Mouse (Mus musculus): Measurements from ENCODE around the gene Atp2b2. TPM values are rescaled to one million over a fixed set of nuclear protein-coding genes. Genes with fewer than 3 reads are reported as not detected.

The Atp2b2 gene
- polyA plus RNA-seq, 2 experiments, result 0.55 to 0.91 TPM

GRCm38 (mm10) chr6:113847092-113847491, 195.3 kb downstream of the Atp2b2 start:
- Histone ChIP-seq H3K4me1 (replicated peaks; ENCODE audit: control insufficient read depth in 2 of 2, insufficient read depth in 2 of 2, low read length in 1 of 2) (no peaks in the 10 kb centered on the region), H3K36me3 (replicated peaks; ENCODE audit: control insufficient read depth, insufficient read depth, low read depth) (no peaks in the 10 kb centered on the region), H3K9ac (replicated peaks) (no peak overlapping the region), H3K4me3 (ENCODE audit: insufficient read depth in 1 of 2, low read depth in 2 of 2, low read length in 2 of 2) (no peak overlapping the region), H3K9me3 (ENCODE audit: control insufficient read depth, low read length) (no peaks in the 10 kb centered on the region), H3K4me2 (ENCODE audit: low read depth) (no peak overlapping the region), H3K27ac (no peak overlapping the region), H3K27me3 (ENCODE audit: control insufficient read depth, insufficient read depth, low read length) (no peaks in the 10 kb centered on the region)
- TF ChIP-seq EP300 (IDR thresholded peaks at IDR 0.05; ENCODE audit: low read depth), result no peak
- TF ChIP-seq CTCF (IDR thresholded peaks at IDR 0.05; ENCODE audit: low read depth), result no peak
- DNase-seq (ENCODE audit: low read depth in 3 of 3, low spot score in 3 of 3) (no peak), ATAC-seq (ENCODE audit: insufficient read depth) (no peak)
- 58% methylated on average over 2 of the region's 2 CpGs for WGBS (ENCODE audit: insufficient replicate concordance)

GRCm38 (mm10) chr6:113843248-113843647, 199.2 kb downstream of the Atp2b2 start:
- no peak for ATAC-seq (ENCODE audit: insufficient read depth)
- DNase-seq (ENCODE audit: low read depth in 3 of 3, low spot score in 3 of 3), result no peak
- H3K4me2 ChIP-seq (ENCODE audit: low read depth), result no peak overlapping the region
- no peaks in the 10 kb centered on the region for H3K36me3 ChIP-seq (replicated peaks; ENCODE audit: control insufficient read depth, insufficient read depth, low read depth)
- 10% methylated on average over 3 of the region's 3 CpGs for WGBS (ENCODE audit: insufficient replicate concordance)
- H3K27ac ChIP-seq, result no peak overlapping the region
- no peak overlapping the region for H3K9ac ChIP-seq (replicated peaks)
- H3K9me3 ChIP-seq (ENCODE audit: control insufficient read depth, low read length), result no peaks in the 10 kb centered on the region
- H3K4me1 ChIP-seq (replicated peaks; ENCODE audit: control insufficient read depth in 2 of 2, insufficient read depth in 2 of 2, low read length in 1 of 2), result no peaks in the 10 kb centered on the region
- H3K27me3 ChIP-seq (ENCODE audit: control insufficient read depth, insufficient read depth, low read length), result no peaks in the 10 kb centered on the region
- TF ChIP-seq EP300 (IDR thresholded peaks at IDR 0.05; ENCODE audit: low read depth), result no peak
- no peak for TF ChIP-seq CTCF (IDR thresholded peaks at IDR 0.05; ENCODE audit: low read depth)
- no peak overlapping the region for H3K4me3 ChIP-seq (ENCODE audit: insufficient read depth in 1 of 2, low read depth in 2 of 2, low read length in 2 of 2)

GRCm38 (mm10) chr6:113838493-113838892, 203.9 kb downstream of the Atp2b2 start:
- no peaks in the 10 kb centered on the region for H3K4me1 ChIP-seq (replicated peaks; ENCODE audit: control insufficient read depth in 2 of 2, insufficient read depth in 2 of 2, low read length in 1 of 2)
- H3K4me2 ChIP-seq (ENCODE audit: low read depth), result no peak overlapping the region
- TF ChIP-seq CTCF (IDR thresholded peaks at IDR 0.05; ENCODE audit: low read depth), result peak; percentile 42
- TF ChIP-seq EP300 (IDR thresholded peaks at IDR 0.05; ENCODE audit: low read depth), result no peak
- no peak for ATAC-seq (ENCODE audit: insufficient read depth)
- no peak for DNase-seq (ENCODE audit: low read depth in 3 of 3, low spot score in 3 of 3)
- H3K4me3 ChIP-seq (ENCODE audit: insufficient read depth in 1 of 2, low read depth in 2 of 2, low read length in 2 of 2), result no peak overlapping the region
- H3K36me3 ChIP-seq (replicated peaks; ENCODE audit: control insufficient read depth, insufficient read depth, low read depth), result no peaks in the 10 kb centered on the region
- H3K9ac ChIP-seq (replicated peaks), result no peak overlapping the region
- no peaks in the 10 kb centered on the region for H3K27me3 ChIP-seq (ENCODE audit: control insufficient read depth, insufficient read depth, low read length)
- H3K27ac ChIP-seq, result no peak overlapping the region
- WGBS (ENCODE audit: insufficient replicate concordance), result 25% methylated on average over 1 of the region's 1 CpGs
- no peaks in the 10 kb centered on the region for H3K9me3 ChIP-seq (ENCODE audit: control insufficient read depth, low read length)

- no peak for ATAC-seq (ENCODE audit: insufficient read depth)
- Histone ChIP-seq H3K4me3 (ENCODE audit: insufficient read depth in 1 of 2, low read depth in 2 of 2, low read length in 2 of 2) (no peak overlapping the region), H3K36me3 (replicated peaks; ENCODE audit: control insufficient read depth, insufficient read depth, low read depth) (no peaks in the 10 kb centered on the region), H3K9me3 (ENCODE audit: control insufficient read depth, low read length) (no peaks in the 10 kb centered on the region), H3K4me2 (ENCODE audit: low read depth) (no peak overlapping the region), H3K9ac (replicated peaks) (no peak overlapping the region), H3K27me3 (ENCODE audit: control insufficient read depth, insufficient read depth, low read length) (no peaks in the 10 kb centered on the region), H3K27ac (no peak overlapping the region), H3K4me1 (replicated peaks; ENCODE audit: control insufficient read depth in 2 of 2, insufficient read depth in 2 of 2, low read length in 1 of 2) (no peaks in the 10 kb centered on the region)
- no peak for DNase-seq (ENCODE audit: low read depth in 3 of 3, low spot score in 3 of 3)
- WGBS (ENCODE audit: insufficient replicate concordance), result 29% methylated on average over 2 of the region's 2 CpGs
- no peak for TF ChIP-seq EP300 (IDR thresholded peaks at IDR 0.05; ENCODE audit: low read depth)
- no peak for TF ChIP-seq CTCF (IDR thresholded peaks at IDR 0.05; ENCODE audit: low read depth)
Measured at GRCm38 (mm10) chr6:113837740-113838139, 204.7 kb downstream of the Atp2b2 start.

- no peak for TF ChIP-seq EP300 (IDR thresholded peaks at IDR 0.05; ENCODE audit: low read depth)
- TF ChIP-seq CTCF (IDR thresholded peaks at IDR 0.05; ENCODE audit: low read depth), result no peak
- Histone ChIP-seq H3K9ac (replicated peaks) (no peak overlapping the region), H3K4me2 (ENCODE audit: low read depth) (no peak overlapping the region), H3K36me3 (replicated peaks; ENCODE audit: control insufficient read depth, insufficient read depth, low read depth) (no peaks in the 10 kb centered on the region), H3K4me3 (ENCODE audit: insufficient read depth in 1 of 2, low read depth in 2 of 2, low read length in 2 of 2) (no peak overlapping the region), H3K27ac (no peak overlapping the region), H3K27me3 (ENCODE audit: control insufficient read depth, insufficient read depth, low read length) (no peaks in the 10 kb centered on the region), H3K4me1 (replicated peaks; ENCODE audit: control insufficient read depth in 2 of 2, insufficient read depth in 2 of 2, low read length in 1 of 2) (no peaks in the 10 kb centered on the region), H3K9me3 (ENCODE audit: control insufficient read depth, low read length) (no peaks in the 10 kb centered on the region)
- WGBS (ENCODE audit: insufficient replicate concordance), result 50% methylated on average over 3 of the region's 3 CpGs
- ATAC-seq (ENCODE audit: insufficient read depth) (no peak), DNase-seq (ENCODE audit: low read depth in 3 of 3, low spot score in 3 of 3) (no peak)
Measured at GRCm38 (mm10) chr6:113836545-113836944, 205.9 kb downstream of the Atp2b2 start.

Measured in liver, embryonic 14.5 days (tissue).